Mouse (Mus musculus) cerebellum, postnatal 36 days (tissue): ENCODE results near the gene Pnpla1.
"Not testable (repeated sequence)": the region's sequence is repeated elsewhere in the genome, so short reads cannot be mapped to it uniquely, and the experiment has no call there.

ENCODE experiments used
- DNase-seq, 2 experiments: peaks; one replicate each; pipeline ENCODE4 v3.0.0; 2021 to 2022; ENCODE audit warnings: mixed read lengths in 2 of 2

The Pnpla1 gene

GRCm38 (mm10) chr17:28858205-28858604, at the start of gene Pnpla1:
Gene Pnpla1 (plus strand): TSS chr17:28858411.
- no peak for DNase-seq

GRCm38 (mm10) chr17:28808714-28809113, 49.5 kb upstream of the Pnpla1 start:
- no peak for DNase-seq

GRCm38 (mm10) chr17:28809175-28809831, 48.9 kb upstream of the Pnpla1 start:
- no peak for DNase-seq

GRCm38 (mm10) chr17:28812345-28812744, 45.9 kb upstream of the Pnpla1 start:
- no peak for DNase-seq

GRCm38 (mm10) chr17:28814529-28815097, 43.6 kb upstream of the Pnpla1 start:
- DNase-seq: no peak

GRCm38 (mm10) chr17:28815384-28816004, 42.7 kb upstream of the Pnpla1 start:
- DNase-seq: no peak

- not testable (repeated sequence) for DNase-seq
These were observed 41.9 kb upstream of the Pnpla1 start for GRCm38 (mm10) chr17:28816326-28816725.

- DNase-seq: no peak
These were observed 41.1 kb upstream of the Pnpla1 start for GRCm38 (mm10) chr17:28816875-28817811.

GRCm38 (mm10) chr17:28820189-28820588, 38.0 kb upstream of the Pnpla1 start:
- DNase-seq: no peak

GRCm38 (mm10) chr17:28823004-28823745, 35.0 kb upstream of the Pnpla1 start:
- DNase-seq: peak; percentile 85 to 86

- no peak for DNase-seq
These were observed 34.5 kb upstream of the Pnpla1 start for GRCm38 (mm10) chr17:28823749-28824148.

- no peak for DNase-seq
These were observed 33.3 kb upstream of the Pnpla1 start for GRCm38 (mm10) chr17:28824896-28825295.

- DNase-seq: no peak
These were observed 32.7 kb upstream of the Pnpla1 start for GRCm38 (mm10) chr17:28825359-28826041.

GRCm38 (mm10) chr17:28827665-28828231, 30.5 kb upstream of the Pnpla1 start:
- no peak for DNase-seq

- DNase-seq: no peak
These were observed 29.1 kb upstream of the Pnpla1 start for GRCm38 (mm10) chr17:28829120-28829519.

- DNase-seq: no peak
These were observed 27.1 kb upstream of the Pnpla1 start for GRCm38 (mm10) chr17:28831065-28831464.

GRCm38 (mm10) chr17:28832040-28832439, 26.2 kb upstream of the Pnpla1 start:
- DNase-seq: no peak

GRCm38 (mm10) chr17:28832875-28833274, 25.3 kb upstream of the Pnpla1 start:
- no peak for DNase-seq

- no peak for DNase-seq
These were observed 23.5 kb upstream of the Pnpla1 start for GRCm38 (mm10) chr17:28834676-28835075.

- DNase-seq: no peak
These were observed 20.4 kb upstream of the Pnpla1 start for GRCm38 (mm10) chr17:28837840-28838239.

- not testable (repeated sequence) for DNase-seq
These were observed 16.3 kb upstream of the Pnpla1 start for GRCm38 (mm10) chr17:28841947-28842346.
